Mouse (Mus musculus): ENCODE results near the gene Prpsap1.
"Not testable (repeated sequence)": the region's sequence is repeated elsewhere in the genome, so short reads cannot be mapped to it uniquely, and the experiment has no call there.

Gene Prpsap1

DNA sequence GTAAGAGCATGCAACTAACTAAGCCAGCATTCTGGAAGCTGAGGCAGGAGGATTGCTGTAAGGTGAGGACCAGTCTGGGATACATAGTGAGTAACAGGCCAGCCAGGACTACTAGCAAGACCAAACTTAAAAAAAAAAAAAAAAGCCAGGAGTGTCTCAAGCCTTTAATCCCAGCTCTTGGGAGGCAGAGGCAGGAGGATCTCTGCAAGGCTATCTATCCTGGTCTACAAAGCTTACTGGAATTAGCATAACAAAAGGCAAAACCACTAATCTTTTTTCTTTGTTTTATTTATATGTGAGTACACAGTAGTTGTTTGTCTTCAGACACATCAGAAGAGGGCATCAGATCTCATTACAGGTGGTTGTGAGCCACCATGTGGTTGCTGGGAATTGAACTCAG, 5.8 kb downstream of the Prpsap1 start:
- DNase-seq (ENCODE audit: low spot score in 2 of 2), result no peak

DNA sequence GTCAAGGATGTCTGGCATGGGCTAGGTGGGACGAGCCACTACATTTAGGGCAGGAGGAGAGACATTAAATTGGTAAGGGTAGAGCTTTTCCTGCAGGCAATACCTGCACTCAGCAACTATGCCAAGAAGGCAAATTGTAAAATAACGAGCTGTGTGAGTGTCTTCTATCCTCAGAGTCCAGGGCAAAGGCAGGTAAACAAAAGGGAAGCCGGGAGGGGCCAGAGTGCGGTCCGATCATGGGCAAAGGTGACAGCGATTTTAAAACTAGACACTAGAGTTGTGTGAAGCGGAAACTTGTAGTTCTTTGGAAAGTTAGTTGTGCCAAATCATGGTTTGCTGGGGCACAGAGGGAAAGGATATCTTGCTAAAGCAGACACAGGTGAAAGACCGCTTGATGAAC, 9.7 kb downstream of the Prpsap1 start:
- no peak for DNase-seq (ENCODE audit: low spot score in 2 of 2)

DNA sequence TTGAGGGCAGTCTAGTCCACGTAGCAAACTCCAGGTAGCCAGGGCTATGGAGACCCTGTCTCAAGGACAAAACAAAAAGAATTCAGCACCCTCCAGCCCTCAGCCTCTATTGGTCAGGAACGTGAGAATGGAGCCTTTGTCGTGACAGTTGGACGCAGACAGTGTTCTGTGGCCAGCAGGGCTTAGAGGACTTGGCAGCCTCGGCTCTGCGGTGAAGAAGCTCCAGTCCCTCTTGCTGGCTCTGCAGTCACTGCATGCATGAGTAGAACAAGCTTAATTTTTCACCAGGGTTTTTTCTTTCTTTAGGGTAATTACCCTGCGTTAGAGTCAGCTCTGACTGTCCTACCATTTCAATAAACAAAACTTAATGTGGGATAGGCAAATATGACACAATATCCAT, 12.2 kb downstream of the Prpsap1 start:
- DNase-seq (ENCODE audit: low spot score in 2 of 2), result no peak

DNA sequence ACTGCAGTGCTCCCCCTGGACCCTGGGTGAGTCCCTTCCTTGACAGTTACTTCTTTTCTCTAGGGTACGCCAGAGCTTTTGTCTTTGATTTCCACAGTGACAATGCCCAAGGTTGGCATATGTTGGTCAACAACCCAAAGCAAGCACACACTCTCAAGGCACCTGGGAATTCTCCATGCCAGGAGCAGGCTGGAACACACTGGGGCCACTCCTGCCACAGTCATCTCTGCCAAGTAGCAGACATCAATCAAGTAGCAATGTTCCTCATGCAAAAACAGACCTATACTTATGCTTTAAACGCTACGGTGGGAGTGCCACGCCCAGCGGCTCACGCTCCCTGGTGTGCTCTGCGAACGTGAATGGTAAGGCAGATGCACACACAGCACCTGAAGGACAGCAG, 13.0 kb downstream of the Prpsap1 start:
- no peak for DNase-seq (ENCODE audit: low spot score in 2 of 2)

DNA sequence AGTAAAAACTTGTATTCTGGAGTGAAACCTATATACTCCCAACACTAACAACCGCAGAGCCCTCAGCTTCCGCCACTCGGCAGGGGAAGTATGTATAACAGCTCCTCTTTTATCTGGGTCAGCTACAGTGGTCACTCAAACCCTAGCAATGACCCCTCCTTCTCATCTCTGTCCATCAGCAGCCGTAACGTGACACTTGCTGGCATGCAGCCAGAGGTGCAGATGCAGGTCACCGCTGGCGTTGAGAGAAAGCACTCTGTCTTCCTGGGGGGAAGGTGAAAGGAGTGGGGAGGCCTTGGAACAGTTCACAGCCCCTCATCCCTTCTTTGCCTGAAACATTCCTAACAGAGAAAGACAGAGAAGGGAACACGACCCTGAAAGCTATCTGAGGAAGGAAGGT, 14.2 kb downstream of the Prpsap1 start:
- no peak for DNase-seq (ENCODE audit: low spot score in 2 of 2)

DNA sequence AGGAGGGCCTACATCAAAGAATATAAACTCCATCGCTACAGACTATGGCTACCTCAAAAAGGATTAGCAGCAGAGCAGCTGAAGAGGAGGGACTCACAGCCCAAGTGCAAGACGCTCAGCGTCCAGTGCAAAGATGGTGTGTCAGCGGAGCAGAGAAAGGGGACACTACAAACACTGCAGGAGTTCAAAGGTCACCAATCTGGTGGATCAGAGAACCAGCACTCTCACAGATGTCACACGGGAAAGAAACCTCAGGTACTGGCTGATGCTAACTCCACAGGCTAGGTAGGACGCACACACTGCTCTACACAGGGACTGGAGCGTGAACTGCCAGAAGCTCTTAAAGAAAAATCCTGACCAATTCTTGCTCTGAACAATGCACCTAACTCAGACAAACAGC, 15.0 kb downstream of the Prpsap1 start:
- DNase-seq (ENCODE audit: low spot score in 2 of 2), result no peak

DNA sequence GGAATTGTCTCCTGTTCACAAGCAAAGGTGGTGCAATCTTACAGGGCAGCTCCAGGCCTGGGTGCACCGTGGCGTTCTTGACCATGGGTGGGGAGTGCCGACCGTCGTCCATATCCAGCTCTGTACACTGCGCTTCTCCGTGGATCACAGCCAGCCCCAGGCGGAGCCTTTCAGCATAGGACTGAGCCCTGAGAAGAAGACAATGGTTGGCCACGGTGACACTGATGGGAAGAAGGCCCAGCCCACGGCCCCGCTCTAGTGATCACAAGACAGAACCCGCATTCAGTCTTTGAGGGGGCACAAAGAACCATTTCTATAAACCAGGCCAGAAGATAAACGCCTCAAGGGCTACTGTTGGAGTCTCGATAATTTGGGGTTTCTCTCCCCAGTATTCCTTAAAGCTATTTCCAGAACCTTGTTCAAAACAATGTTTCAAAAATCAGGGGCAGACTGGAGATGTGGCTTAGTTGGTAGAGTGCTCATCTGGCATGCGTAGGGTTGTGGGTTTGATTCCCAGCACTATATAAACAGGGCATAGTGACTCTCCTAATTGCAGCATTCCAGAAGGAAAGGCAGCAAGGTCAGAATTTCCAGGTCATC, 16.7 kb downstream of the Prpsap1 start:
- no peak for DNase-seq (ENCODE audit: low spot score in 2 of 2)

DNA sequence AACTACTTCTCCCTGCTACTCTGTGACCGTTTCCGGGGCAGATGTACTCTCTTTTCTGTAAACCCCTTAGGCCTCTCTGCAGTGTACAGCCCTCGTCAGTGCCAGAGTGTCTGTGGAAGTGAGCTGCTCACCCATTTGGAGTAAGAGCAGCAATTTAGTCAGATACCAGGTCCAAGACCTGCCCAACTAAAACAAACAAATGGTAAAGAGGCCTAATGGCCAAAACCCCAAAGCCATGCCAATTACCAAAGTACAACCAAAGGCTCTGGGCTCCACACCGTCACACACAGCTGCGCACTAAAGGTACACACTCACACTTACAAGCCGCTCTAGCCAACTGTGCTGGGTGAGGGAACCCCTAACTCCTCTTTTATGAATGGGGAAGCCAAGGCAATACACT, 17.3 kb downstream of the Prpsap1 start:
- no peak for DNase-seq (ENCODE audit: low spot score in 2 of 2)

DNA sequence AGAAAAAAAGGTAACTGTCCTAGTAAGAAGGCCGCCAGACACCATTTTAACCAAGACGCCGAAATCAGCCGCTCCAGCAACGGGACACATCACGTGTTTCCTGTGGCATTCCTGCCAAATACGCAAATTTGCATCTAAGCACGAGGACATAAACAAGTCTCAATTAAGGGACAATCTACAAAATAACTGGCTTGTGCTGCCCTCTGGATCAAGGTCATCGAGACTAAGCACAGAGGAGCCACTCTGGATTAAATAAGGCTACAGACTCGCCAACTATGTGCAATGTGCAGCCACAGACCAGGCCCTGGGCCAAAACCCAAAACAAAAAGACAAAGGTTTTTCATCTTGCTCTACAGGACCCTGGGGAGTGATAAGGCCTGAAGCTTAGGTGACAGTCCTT, 18.0 kb downstream of the Prpsap1 start:
- DNase-seq (ENCODE audit: low spot score in 2 of 2), result peak in 1 of 2 experiments; percentile 51

DNA sequence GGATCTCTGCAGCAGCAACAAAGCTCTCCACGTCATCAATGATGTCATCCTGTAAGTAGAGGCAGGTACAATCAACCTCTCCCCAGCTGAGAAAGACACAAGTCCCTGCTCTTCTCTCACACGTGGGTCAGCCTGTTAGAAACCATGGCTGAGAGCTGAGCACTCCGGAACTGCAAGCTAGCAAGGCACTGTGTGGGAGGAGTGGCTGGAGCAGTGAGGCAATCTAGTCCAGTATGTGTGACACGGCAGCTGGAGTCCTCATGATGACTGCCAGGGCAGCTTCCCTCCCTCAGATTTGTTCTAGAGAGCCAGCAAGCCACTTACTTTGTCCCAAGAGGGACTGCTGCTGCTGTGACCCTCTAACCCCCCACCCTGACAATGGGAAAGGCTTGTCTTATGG, 21.7 kb downstream of the Prpsap1 start:
- DNase-seq (ENCODE audit: low spot score in 2 of 2), result no peak

DNA sequence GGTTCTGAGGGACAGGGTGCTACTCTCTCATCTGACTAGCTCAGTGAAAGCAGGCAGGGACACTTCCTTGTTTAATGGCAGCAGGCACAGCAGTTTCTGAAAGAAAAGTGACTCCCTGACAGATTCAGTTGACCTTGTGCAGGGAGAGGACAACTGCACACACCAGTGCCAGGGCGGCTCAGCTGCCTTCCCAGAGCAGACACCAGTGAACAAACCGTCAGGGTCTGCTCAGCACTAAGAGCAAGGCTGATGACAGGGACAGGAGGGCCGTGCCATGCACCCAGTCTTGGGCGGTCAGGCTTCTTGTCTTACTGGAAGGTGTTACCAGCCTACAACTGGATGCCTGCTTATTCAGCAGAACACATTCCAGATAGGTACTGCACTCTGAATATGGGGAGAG, 23.1 kb downstream of the Prpsap1 start:
- DNase-seq (ENCODE audit: low spot score in 2 of 2), result no peak

DNA sequence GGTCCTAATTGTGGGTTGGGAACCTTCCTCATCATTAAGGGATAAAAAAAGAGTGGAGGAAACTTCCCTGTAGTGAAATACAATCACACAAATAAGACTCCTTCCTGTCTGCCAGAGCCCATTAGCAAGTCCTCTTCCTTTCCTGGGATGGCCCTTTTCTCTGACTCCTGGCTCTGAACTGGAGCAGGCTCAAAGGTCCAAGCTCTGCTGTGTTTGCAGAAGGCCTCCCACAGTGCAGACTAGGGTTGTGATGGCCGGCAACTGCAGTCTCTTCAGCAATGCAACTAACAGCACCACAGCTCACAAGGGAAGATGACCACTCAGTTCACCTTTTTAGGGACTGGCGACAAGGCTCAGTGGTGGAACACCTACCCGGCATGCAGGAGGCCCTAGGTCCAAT, 23.8 kb downstream of the Prpsap1 start:
- no peak for DNase-seq (ENCODE audit: low spot score in 2 of 2)

DNA sequence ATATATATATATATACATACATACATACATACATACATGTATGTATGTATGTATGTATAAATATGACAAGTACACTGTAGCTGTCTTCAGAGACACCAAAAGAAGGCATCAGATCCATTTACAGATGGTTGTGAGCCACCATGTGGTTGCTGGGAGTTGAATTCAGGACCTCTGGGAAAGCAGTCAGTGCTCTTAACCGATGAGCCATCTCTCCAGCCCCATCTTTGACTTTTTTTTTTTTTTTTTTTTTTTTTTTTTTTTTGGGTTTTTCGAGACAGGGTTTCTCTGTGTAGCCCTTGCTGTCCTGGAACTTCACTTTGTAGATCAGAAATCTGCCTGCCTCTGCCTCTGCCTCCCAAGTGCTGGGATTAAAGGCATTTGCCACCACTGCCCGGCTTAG, 25.7 kb downstream of the Prpsap1 start:
- not testable (repeated sequence) for DNase-seq (ENCODE audit: low spot score in 2 of 2)

DNA sequence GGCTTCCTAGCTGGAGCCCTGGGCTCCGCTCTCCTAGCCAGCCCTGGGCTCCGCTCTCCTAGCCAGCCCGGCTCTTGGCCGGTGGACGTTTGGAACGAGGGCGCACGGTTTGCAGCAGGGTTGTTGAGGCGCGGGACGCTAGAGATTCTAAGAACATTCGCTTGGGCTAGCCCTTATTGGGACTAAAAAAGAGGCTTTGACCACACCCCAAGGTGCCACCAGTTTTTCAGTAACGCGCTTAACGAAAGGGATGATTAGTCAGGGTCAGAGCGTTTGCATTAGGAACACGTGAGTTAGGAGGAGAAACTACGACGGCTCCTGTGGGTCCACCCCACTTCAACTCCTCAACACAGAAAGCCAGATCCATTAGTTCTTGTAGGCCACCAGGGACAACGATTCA, 27.9 kb downstream of the Prpsap1 start, which contains the start of gene Qrich2:
TSS of gene Qrich2 (minus strand) at position 101 of the 400 bp plus-strand sequence.
- no peak for DNase-seq (ENCODE audit: low spot score in 2 of 2)

DNA sequence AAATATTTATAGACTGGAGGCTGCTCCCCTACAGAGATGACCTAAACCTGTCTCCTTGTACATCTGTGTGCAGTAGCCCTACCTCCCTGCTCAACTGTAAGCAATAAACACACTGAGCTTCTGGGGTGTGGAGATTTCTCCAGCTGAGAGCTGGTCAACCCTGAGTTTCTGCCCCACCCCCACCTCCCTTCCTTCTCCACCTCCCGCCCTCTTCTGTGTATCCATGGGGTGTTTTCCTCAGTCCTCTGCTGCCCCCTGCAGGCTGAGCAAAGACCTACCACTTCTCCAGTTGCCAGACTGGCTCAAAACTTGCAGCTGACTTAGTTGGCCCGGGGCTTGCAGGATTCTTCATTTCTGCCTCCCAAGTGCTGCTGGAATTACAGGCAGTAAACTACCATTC, 30.2 kb downstream of the Prpsap1 start:
- DNase-seq (ENCODE audit: low spot score in 2 of 2), result peak; percentile 81 to 89

DNA sequence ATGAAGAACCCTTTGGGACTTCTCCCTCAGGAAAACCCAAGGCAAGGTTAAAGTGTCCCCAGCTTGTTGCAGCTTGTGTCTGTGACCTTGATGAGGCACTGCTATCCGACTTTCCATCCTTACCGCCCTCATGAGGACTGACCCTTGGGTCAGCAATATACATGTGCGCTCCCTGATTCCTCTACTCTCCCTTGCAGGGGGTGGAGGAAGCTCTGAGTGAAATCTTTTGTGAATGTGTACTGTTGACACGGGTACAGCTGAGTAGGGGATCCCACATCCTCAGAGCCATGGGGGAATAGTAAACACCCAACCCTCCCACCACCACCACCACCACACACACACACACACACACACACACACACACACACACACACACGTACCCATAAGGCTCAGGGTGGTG, 30.7 kb downstream of the Prpsap1 start:
- DNase-seq (ENCODE audit: low spot score in 2 of 2), result no peak

DNA sequence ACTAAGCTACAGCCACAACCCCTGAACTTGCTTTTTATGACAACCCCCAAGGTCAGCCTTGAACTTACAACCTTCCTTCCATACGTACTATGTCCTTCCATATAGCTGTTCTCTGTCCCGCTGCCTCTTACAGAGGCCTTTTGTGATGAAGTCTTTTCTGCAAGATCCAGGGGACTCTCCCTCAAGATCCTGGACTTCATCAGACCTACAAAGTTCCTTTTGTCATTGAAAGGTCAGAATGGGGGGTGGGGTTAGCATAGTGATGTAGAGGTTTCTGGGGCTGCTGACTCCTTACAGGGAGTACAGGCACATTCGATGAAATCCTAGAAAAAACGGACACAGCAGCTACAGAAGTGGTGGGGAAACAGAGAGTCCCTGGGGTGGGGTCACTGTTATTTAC, 34.2 kb downstream of the Prpsap1 start:
- DNase-seq (ENCODE audit: low spot score in 2 of 2), result no peak

DNA sequence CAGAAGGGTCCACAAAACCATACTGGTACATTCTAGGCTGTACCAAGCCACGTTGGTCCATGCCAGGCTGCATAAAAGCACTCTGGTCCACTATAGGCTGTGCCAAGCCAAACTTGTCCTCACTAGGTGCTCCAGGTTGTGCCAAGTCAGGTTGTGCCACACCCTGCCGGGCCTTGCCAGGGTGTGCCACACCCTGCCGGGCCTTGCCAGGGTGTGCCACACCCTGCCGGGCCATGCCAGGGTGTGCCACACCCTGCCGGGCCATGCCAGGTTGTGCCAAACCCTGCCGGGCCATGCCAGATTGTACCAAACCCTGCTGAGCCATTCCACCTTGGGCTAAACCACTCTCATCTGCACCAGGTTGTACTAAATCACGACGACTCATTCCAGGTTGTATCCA, 37.8 kb downstream of the Prpsap1 start:
- DNase-seq (ENCODE audit: low spot score in 2 of 2), result no peak

DNA sequence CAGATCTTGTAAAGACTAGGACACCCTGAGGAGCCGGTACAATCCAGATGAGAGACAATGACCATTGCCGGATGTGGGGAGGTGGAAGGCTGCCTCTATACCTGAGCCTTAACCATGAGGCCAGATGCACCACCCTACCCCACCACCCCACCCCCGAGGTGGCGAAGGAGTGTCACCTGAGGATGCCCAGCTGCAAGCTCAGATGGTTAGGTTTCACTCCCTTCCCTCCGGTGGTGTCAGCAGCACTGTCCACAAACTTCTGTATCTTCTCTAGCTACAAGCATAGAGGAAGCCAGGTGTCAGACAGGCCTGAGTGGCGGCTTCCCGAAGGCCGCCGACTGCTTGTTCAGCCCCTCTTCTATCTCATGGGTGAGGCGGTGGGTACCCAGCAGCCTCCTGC, 40.1 kb downstream of the Prpsap1 start:
- DNase-seq (ENCODE audit: low spot score in 2 of 2), result no peak

DNA sequence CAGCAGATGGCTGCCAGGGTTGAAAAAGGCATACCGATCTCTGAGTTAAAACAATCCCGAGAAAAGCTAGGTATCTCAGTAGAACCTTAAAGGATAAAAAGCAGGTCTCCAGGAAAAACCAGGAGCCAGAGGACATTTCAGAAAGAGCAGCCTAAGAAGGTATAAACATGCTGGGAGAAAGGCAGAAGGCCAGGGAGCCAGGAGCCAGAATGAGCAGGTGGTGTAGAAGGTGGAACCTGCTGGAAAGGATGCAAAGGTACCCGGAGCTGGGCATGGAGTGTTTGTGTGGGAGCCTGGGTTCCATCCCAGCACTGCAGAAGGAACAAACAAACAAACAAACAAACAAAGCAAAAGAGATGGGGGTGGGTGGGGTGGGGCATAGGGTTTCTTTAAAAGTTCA, 44.7 kb downstream of the Prpsap1 start:
- DNase-seq (ENCODE audit: low spot score in 2 of 2), result no peak

DNA sequence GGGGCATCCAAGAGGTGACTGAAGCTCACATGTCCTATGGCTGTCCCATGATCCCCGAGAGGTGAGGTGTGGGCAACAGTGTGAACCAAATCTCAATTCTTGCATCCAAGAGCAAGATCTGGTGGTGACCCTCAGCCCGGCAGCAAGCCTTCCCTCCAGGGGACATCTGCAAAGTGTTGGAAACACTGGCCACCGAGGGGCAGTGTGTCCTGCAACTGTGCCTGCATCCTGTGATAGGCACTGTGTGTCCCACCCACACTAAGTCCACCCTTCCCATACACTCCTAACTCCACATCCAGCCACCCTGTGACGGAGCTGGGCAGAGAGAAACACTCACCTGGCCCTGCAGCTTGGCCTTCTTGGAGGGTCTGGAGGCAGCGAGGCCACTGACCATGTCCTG, 46.2 kb downstream of the Prpsap1 start:
- DNase-seq (ENCODE audit: low spot score in 2 of 2), result no peak

DNA sequence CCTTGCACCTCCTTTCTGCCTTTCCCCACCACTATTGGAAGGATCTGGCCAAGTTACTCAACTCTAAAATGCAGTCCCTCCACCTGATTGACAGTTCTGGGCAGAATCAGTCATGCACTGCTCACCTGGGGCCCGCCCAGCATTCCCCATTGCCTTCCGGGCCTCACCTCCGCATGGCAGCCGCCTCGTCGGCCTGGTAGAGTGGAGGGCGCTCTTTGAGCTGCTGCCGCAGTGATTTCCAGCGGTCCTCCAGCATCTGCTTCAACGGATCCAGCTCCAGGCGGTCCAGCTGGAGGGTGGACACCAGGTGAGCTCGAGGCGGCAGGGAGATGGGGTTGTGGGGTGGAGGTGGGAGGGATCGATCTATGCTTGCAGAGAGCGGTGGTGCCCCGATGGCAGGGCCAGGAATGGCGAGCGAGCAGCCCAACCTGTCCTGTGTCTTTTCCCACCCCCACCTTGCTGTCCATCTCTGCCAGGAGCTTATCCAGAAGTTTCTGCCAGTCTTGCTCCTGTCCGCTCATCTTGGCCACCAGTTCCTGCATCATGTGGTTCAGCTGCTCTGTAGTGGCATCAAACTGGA, 47.6 kb downstream of the Prpsap1 start:
- DNase-seq (ENCODE audit: low spot score in 2 of 2), result no peak

DNA sequence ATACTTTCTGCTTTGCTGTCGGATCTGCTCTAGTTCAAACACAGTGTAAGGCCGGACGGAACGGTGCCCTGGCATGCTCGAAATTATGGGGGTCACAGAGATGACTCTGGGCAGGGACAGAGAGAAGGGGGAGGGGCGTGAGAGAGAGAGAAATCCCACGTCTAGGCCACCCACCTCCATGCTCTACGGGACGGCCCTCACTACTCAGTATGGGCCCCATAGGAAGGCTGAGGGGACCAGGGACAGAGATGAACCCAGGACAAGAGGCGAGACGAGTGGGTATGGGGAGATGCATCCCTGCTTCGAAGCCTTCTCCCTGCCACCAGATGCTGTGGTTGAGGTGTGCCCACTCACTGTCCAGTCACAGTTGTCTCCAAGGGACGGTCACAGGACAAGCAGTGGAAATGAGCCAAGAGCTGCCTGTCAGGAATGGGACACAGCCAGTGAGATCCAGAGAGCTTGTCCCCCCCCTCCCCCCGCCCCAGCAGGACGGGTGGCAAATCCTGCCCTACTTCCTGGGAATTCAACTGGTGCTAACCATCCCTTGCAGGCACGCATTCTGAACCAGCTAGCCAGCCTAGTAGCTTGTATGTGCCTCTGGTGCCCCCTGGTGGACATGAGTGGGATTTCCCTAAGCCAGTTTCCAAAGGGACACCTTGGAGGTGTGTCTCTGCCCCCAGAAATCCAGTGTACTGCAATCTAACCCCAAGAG, 48.2 kb downstream of the Prpsap1 start:
- peak; percentile 97 to 98 for DNase-seq (ENCODE audit: low spot score in 2 of 2)
